Comparison of ENCODE assay signal across 8 mouse cellular contexts in the genomic region with DNA sequence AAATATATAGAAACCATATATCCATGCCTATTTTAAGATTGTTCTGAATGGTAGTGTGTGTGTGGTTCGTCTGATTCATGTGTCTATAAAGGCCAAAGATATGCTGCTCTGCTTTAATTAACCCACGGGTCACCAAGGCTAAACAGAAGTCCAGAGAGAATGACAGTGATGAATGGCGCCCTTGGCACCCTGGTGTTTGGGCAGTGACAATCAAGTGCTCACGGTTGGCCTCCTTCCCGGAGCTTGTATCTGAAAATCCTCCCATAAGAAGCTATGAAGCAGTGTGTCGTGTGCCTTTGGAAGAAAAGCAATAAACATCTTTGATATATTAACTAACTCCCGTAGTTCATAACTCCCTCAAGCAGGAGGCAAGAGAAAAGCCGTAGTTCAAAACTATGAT.
DNase-seq lines count a peak whose midpoint lies in the region; ATAC-seq and TF ChIP-seq lines count a peak whose summit lies in the region.

No protein-coding gene starts in this region.

- H3K27me3 ChIP-seq in midbrain, embryonic 11.5 days (ENCODE audit: control insufficient read depth, insufficient read depth, low read length) = no peaks in the 10 kb centered on the region
- no peaks in the 10 kb centered on the region for H3K27me3 ChIP-seq in midbrain, embryonic 16.5 days (ENCODE audit: control insufficient read depth, insufficient read depth, low read depth, low read length)
- peaks cover 25% of the 10 kb centered on the region for H3K27me3 ChIP-seq in kidney, embryonic 15.5 days
- H3K27me3 ChIP-seq in stomach, postnatal 0 days (ENCODE audit: control insufficient read depth, insufficient read depth, low read length) = no peaks in the 10 kb centered on the region
- no peaks in the 10 kb centered on the region for H3K27me3 ChIP-seq in intestine, postnatal 0 days (replicated peaks; ENCODE audit: control insufficient read depth, insufficient read depth, low read length)

- peak; percentile 81 for DNase-seq in midbrain, embryonic 11.5 days (ENCODE audit: low spot score, missing footprints)
- DNase-seq in embryo, embryonic 10.5 days (ENCODE audit: low spot score) = peak; percentile 88
- no peak for DNase-seq in stomach, postnatal 0 days (ENCODE audit: low spot score)
- DNase-seq in right cerebral cortex, postnatal 4 days = no peak
- DNase-seq in gastrocnemius, postnatal 10 days = no peak

- no peak overlapping the region for H3K4me3 ChIP-seq in midbrain, embryonic 11.5 days (ENCODE audit: low read depth, low read length)
- no peak overlapping the region for H3K4me3 ChIP-seq in midbrain, embryonic 16.5 days (ENCODE audit: low read depth, low read length)
- peak overlapping the region; percentile 5; the same call in 1 of the 2 replicates for H3K4me3 ChIP-seq in kidney, embryonic 15.5 days (replicated peaks)
- H3K4me3 ChIP-seq in stomach, postnatal 0 days (ENCODE audit: low read depth, low read length) = no peak overlapping the region
- H3K4me3 ChIP-seq in intestine, postnatal 0 days (ENCODE audit: low read depth, low read length) = no peak overlapping the region

- H3K4me2 ChIP-seq in midbrain, embryonic 11.5 days = no peak overlapping the region
- H3K4me2 ChIP-seq in midbrain, embryonic 16.5 days (ENCODE audit: low read length) = no peak overlapping the region
- H3K4me2 ChIP-seq in kidney, embryonic 15.5 days = peak overlapping the region; percentile 52
- peak overlapping the region; percentile 17 for H3K4me2 ChIP-seq in stomach, postnatal 0 days (replicated peaks; ENCODE audit: low read depth)
- H3K4me2 ChIP-seq in intestine, postnatal 0 days (replicated peaks; ENCODE audit: low read depth) = no peak overlapping the region

- TF ChIP-seq CTCF in stomach, postnatal 0 days (IDR thresholded peaks at IDR 0.05; ENCODE audit: low read depth) = no peak
- no peak for TF ChIP-seq CTCF in intestine, postnatal 0 days (IDR thresholded peaks at IDR 0.05; ENCODE audit: low read depth)

- 35% methylated on average over 8 of the region's 8 CpGs for WGBS in midbrain, embryonic 11.5 days
- WGBS in midbrain, embryonic 16.5 days = 21% methylated on average over 8 of the region's 8 CpGs
- WGBS in kidney, embryonic 15.5 days = 17% methylated on average over 8 of the region's 8 CpGs
- 23% methylated on average over 8 of the region's 8 CpGs for WGBS in stomach, postnatal 0 days
- WGBS in intestine, postnatal 0 days = 23% methylated on average over 8 of the region's 8 CpGs

- no peak overlapping the region for H3K27ac ChIP-seq in midbrain, embryonic 11.5 days (ENCODE audit: low read depth, low read length)
- H3K27ac ChIP-seq in midbrain, embryonic 16.5 days (ENCODE audit: low read length) = no peak overlapping the region
- no peak overlapping the region for H3K27ac ChIP-seq in kidney, embryonic 15.5 days
- H3K27ac ChIP-seq in stomach, postnatal 0 days (replicated peaks) = no peak overlapping the region
- H3K27ac ChIP-seq in intestine, postnatal 0 days (ENCODE audit: low read depth, low read length) = no peak overlapping the region

- H3K36me3 ChIP-seq in midbrain, embryonic 11.5 days (ENCODE audit: control insufficient read depth, insufficient read depth, low read length) = no peaks in the 10 kb centered on the region
- H3K36me3 ChIP-seq in midbrain, embryonic 16.5 days (ENCODE audit: control insufficient read depth, insufficient read depth, low read length) = no peaks in the 10 kb centered on the region
- no peaks in the 10 kb centered on the region for H3K36me3 ChIP-seq in kidney, embryonic 15.5 days
- no peaks in the 10 kb centered on the region for H3K36me3 ChIP-seq in stomach, postnatal 0 days (ENCODE audit: control insufficient read depth, insufficient read depth, low read length)
- no peaks in the 10 kb centered on the region for H3K36me3 ChIP-seq in intestine, postnatal 0 days (ENCODE audit: control insufficient read depth, insufficient read depth)

- ATAC-seq in midbrain, embryonic 11.5 days (ENCODE audit: low FRiP score) = no peak
- no peak for ATAC-seq in midbrain, embryonic 16.5 days
- peak; percentile 71 for ATAC-seq in kidney, embryonic 15.5 days (replicated peaks; ENCODE audit: low FRiP score)
- ATAC-seq in stomach, postnatal 0 days (ENCODE audit: low FRiP score, low TSS enrichment) = no peak
- no peak for ATAC-seq in intestine, postnatal 0 days

- peaks cover 9% of the 10 kb centered on the region for H3K4me1 ChIP-seq in midbrain, embryonic 11.5 days (ENCODE audit: control insufficient read depth, insufficient read depth, low read length)
- H3K4me1 ChIP-seq in midbrain, embryonic 16.5 days (ENCODE audit: control insufficient read depth, insufficient read depth, low read length) = no peaks in the 10 kb centered on the region
- peaks cover 11% of the 10 kb centered on the region for H3K4me1 ChIP-seq in kidney, embryonic 15.5 days
- no peaks in the 10 kb centered on the region for H3K4me1 ChIP-seq in stomach, postnatal 0 days (replicated peaks; ENCODE audit: control insufficient read depth, insufficient read depth)
- H3K4me1 ChIP-seq in intestine, postnatal 0 days (replicated peaks; ENCODE audit: control insufficient read depth, insufficient read depth, low read length) = no peaks in the 10 kb centered on the region

- H3K9me3 ChIP-seq in midbrain, embryonic 11.5 days (ENCODE audit: control insufficient read depth, low read length) = no peaks in the 10 kb centered on the region
- no peaks in the 10 kb centered on the region for H3K9me3 ChIP-seq in midbrain, embryonic 16.5 days (replicated peaks; ENCODE audit: control insufficient read depth, low read length, poor library complexity, severe bottlenecking)
- H3K9me3 ChIP-seq in kidney, embryonic 15.5 days (replicated peaks) = no peaks in the 10 kb centered on the region
- no peaks in the 10 kb centered on the region for H3K9me3 ChIP-seq in stomach, postnatal 0 days (ENCODE audit: control insufficient read depth, low read length)
- H3K9me3 ChIP-seq in intestine, postnatal 0 days (ENCODE audit: control insufficient read depth) = no peaks in the 10 kb centered on the region

- TF ChIP-seq EP300 in stomach, postnatal 0 days (optimal IDR thresholded peaks at IDR 0.05) = no peak

- H3K9ac ChIP-seq in midbrain, embryonic 11.5 days (ENCODE audit: low read length) = no peak overlapping the region
- H3K9ac ChIP-seq in midbrain, embryonic 16.5 days (ENCODE audit: low read depth, low read length) = no peak overlapping the region
- no peak overlapping the region for H3K9ac ChIP-seq in kidney, embryonic 15.5 days
- H3K9ac ChIP-seq in stomach, postnatal 0 days (ENCODE audit: low read length) = no peak overlapping the region
- H3K9ac ChIP-seq in intestine, postnatal 0 days (ENCODE audit: low read depth, low read length) = no peak overlapping the region

Comparison
In these comparisons a context has a peak if more than half of its experiments do, and no peak if none do; other contexts are left out.
1. DNase-seq: peak in midbrain, embryonic 11.5 days (single experiment) and embryo, embryonic 10.5 days (single experiment); none in stomach, postnatal 0 days (single experiment), right cerebral cortex, postnatal 4 days (single experiment) and gastrocnemius, postnatal 10 days (single experiment).
2. H3K4me2 ChIP-seq: peak in kidney, embryonic 15.5 days (single experiment) and stomach, postnatal 0 days (single experiment); none in midbrain, embryonic 11.5 days (single experiment), midbrain, embryonic 16.5 days (single experiment) and intestine, postnatal 0 days (single experiment).